In the genomic region with DNA sequence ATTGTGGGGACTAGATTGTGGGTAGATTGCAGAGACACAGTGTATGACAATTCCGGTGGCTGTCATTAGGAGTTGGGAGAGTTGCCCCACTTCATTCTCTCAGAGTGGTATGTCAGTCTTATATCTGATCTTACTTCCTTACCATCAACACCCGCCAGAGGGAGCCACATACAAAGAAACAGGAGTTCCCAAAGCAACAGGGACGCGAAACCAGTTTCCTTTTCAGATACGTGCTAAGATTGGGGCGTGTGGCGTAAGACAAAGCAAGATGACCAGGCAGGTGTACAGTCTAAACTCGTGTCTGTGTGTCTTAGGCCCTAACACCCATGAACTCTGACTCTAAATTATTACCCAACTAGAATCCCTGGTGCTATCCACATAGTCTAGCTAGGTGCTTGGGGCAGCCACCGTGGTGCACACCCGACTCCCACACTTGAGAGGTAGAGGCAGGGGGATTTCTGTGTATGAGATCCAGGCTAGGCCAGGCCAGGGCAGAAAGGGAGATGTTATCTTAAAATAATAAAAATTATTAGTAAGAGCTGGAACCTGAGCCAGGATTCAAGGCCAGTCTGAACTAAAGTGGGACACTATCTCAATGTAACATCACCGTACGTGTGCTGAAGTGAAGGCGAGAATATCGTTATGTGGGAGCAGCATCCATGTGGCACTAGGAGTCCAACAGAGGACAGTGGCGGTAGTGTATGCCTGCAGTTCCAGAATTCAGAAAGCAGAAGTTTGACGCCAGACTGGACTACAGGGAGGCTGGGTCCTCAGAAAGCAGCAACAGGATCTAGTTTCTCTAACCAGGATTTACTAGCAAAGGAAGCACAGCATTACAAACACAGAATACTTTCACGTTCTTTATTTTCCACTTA, we compare ENCODE assay signal across 8 mouse cellular contexts. TPM values are rescaled to one million over a fixed set of nuclear protein-coding genes. Genes with fewer than 3 reads are reported as not detected.
A peak's percentile ranks its signal among the peaks of the same experiment; 100 is the strongest.
DNase-seq lines count a peak whose midpoint lies in the region; ATAC-seq and TF ChIP-seq lines count a peak whose summit lies in the region.

No protein-coding gene starts in this region.

- H3K79me2 ChIP-seq in MEL (ENCODE audit: control insufficient read depth, insufficient read depth, low read length, poor library complexity): no peaks in the 10 kb centered on the region; the same call in 1 of the 2 replicates

- H3K27me3 ChIP-seq in MEL (ENCODE audit: control insufficient read depth in 1 of 2, insufficient read depth in 2 of 2, low read length in 2 of 2): no peaks in the 10 kb centered on the region
- H3K27me3 ChIP-seq in forebrain, embryonic 15.5 days: no peaks in the 10 kb centered on the region
- H3K27me3 ChIP-seq in neural tube, embryonic 15.5 days (replicated peaks): no peaks in the 10 kb centered on the region

- H3K9me3 ChIP-seq in MEL (replicated peaks; ENCODE audit: insufficient read depth, low read length): no peaks in the 10 kb centered on the region
- H3K9me3 ChIP-seq in forebrain, embryonic 15.5 days: no peaks in the 10 kb centered on the region
- no peaks in the 10 kb centered on the region for H3K9me3 ChIP-seq in neural tube, embryonic 15.5 days (replicated peaks)

- intact Hi-C loops in heart, postnatal 25 days (cut with DNase I): loop anchor here (1.0 to 5.0 kb wide), 5 partner anchors 41 to 386 kb away; a partner anchor contains a TSS

- TF ChIP-seq CTCF in MEL (IDR thresholded peaks at IDR 0.05 in 2 of 3, conservative IDR thresholded peaks at IDR 0.05 in 1 of 3; ENCODE audit: control insufficient read depth in 1 of 3, insufficient read depth in 1 of 3, low read depth in 2 of 3, low read length in 3 of 3, poor library complexity in 1 of 3, severe bottlenecking in 1 of 3): peak; percentile 60 to 86 (median 79)

- H3K27ac ChIP-seq in MEL (ENCODE audit: control insufficient read depth, low read depth, low read length): no peak overlapping the region
- peak overlapping the region; percentile 90 for H3K27ac ChIP-seq in forebrain, embryonic 15.5 days (replicated peaks)
- H3K27ac ChIP-seq in neural tube, embryonic 15.5 days (replicated peaks): peak overlapping the region; percentile 85

- peak; percentile 36; the same call in 1 of the 2 replicates for ATAC-seq in forebrain, embryonic 15.5 days (replicated peaks)
- ATAC-seq in neural tube, embryonic 15.5 days (ENCODE audit: low FRiP score): peak; percentile 23; the same call in 1 of the 2 replicates

- DNase-seq in MEL (ENCODE audit: low read depth, low spot score): peak; percentile 90
- DNase-seq in cerebellum, adult 18-20 months: peak; percentile 84 to 87
- peak; percentile 46 for DNase-seq in heart, postnatal 25 days (ENCODE audit: low spot score)
- DNase-seq in layer of hippocampus, adult 11-12 months (ENCODE audit: low spot score): peak; percentile 94
- peak; percentile 78 to 90 for DNase-seq in lung, adult 18-20 months
- DNase-seq in testis, postnatal 14 days (ENCODE audit: low spot score): peak; percentile 57

- H3K4me3 ChIP-seq in MEL (ENCODE audit: control insufficient read depth in 1 of 2, insufficient read depth in 1 of 2, low read depth in 2 of 2, low read length in 2 of 2): no peak overlapping the region
- no peak overlapping the region for H3K4me3 ChIP-seq in forebrain, embryonic 15.5 days
- no peak overlapping the region for H3K4me3 ChIP-seq in neural tube, embryonic 15.5 days (replicated peaks)

- no peak overlapping the region; the same call in 1 of the 2 replicates for H3K4me2 ChIP-seq in forebrain, embryonic 15.5 days (replicated peaks)
- H3K4me2 ChIP-seq in neural tube, embryonic 15.5 days: peak overlapping the region; percentile 19; the same call in 1 of the 2 replicates

- H3K36me3 ChIP-seq in MEL (ENCODE audit: control insufficient read depth in 1 of 2, insufficient read depth in 2 of 2, low read length in 2 of 2): peaks cover 0 to 5% of the 10 kb centered on the region in 2 experiments; a peak in 3 of 4 replicates
- H3K36me3 ChIP-seq in forebrain, embryonic 15.5 days: peaks cover 28% of the 10 kb centered on the region
- peaks cover 27% of the 10 kb centered on the region for H3K36me3 ChIP-seq in neural tube, embryonic 15.5 days

- TF ChIP-seq POLR2A in MEL (IDR thresholded peaks at IDR 0.05; ENCODE audit: control insufficient read depth in 1 of 2, insufficient read depth in 1 of 2, low read depth in 1 of 2, low read length in 2 of 2, poor library complexity in 1 of 2): no peak

- WGBS in forebrain, embryonic 15.5 days: 32% methylated on average over 17 of the region's 17 CpGs
- 42% methylated on average over 17 of the region's 17 CpGs for WGBS in neural tube, embryonic 15.5 days

- TF ChIP-seq RAD21 in MEL (IDR thresholded peaks at IDR 0.05; ENCODE audit: low read depth, low read length): peak; percentile 85

- H3K9ac ChIP-seq in MEL (ENCODE audit: control insufficient read depth, low read depth, low read length, poor library complexity, severe bottlenecking): no peak overlapping the region
- H3K9ac ChIP-seq in forebrain, embryonic 15.5 days (replicated peaks): peak overlapping the region; percentile 37
- 0 out of 2 replicates have a peak overlapping the region, but pooled peaks have one; percentile 6 for H3K9ac ChIP-seq in neural tube, embryonic 15.5 days (replicated peaks)

- TF ChIP-seq EP300 in MEL (IDR thresholded peaks at IDR 0.05; ENCODE audit: low read depth in 1 of 2, low read length in 2 of 2): no peak

- H3K4me1 ChIP-seq in MEL (ENCODE audit: control insufficient read depth in 1 of 2, insufficient read depth in 2 of 2, low read length in 2 of 2): peaks cover 2 to 3% of the 10 kb centered on the region in 2 experiments; a peak in 3 of 4 replicates
- H3K4me1 ChIP-seq in forebrain, embryonic 15.5 days: peaks cover 33% of the 10 kb centered on the region
- peaks cover 59% of the 10 kb centered on the region for H3K4me1 ChIP-seq in neural tube, embryonic 15.5 days

TF ChIP-seq in MEL, 35 proteins besides CTCF, POLR2A, EP300 and RAD21:
- peak; percentile 90 for TF ChIP-seq SIN3A (IDR thresholded peaks at IDR 0.05; ENCODE audit: low read length)
- TF ChIP-seq UBTF (IDR thresholded peaks at IDR 0.05; ENCODE audit: borderline replicate concordance, insufficient read depth, low read depth, low read length): no peak
- TF ChIP-seq MXI1 (IDR thresholded peaks at IDR 0.05; ENCODE audit: low read depth, low read length): peak; percentile 85
- peak; percentile 82 for TF ChIP-seq SMC3 (IDR thresholded peaks at IDR 0.05; ENCODE audit: low read depth, low read length)
- peak; percentile 56 for TF ChIP-seq GATA1 (IDR thresholded peaks at IDR 0.05; ENCODE audit: low read depth, low read length)
- TF ChIP-seq ELF1 (IDR thresholded peaks at IDR 0.05; ENCODE audit: low read depth, low read length): peak; percentile 63
- no peak for TF ChIP-seq HCFC1 (IDR thresholded peaks at IDR 0.05; ENCODE audit: low read depth, low read length)
- peak; percentile 75 for TF ChIP-seq ZC3H11A (IDR thresholded peaks at IDR 0.05; ENCODE audit: low read depth, low read length)
- TF ChIP-seq MAFK (IDR thresholded peaks at IDR 0.05; ENCODE audit: borderline replicate concordance, low read depth, low read length): no peak
- TF ChIP-seq KAT2A (conservative IDR thresholded peaks at IDR 0.05; ENCODE audit: low read depth, low read length): 0 out of 2 replicates have a peak, but pooled peaks have one; percentile 16
- 0 out of 2 replicates have a peak, but pooled peaks have one; percentile 11 for TF ChIP-seq ETS1 (IDR thresholded peaks at IDR 0.05; ENCODE audit: low read depth, low read length)
- peak; percentile 85 for TF ChIP-seq POLR2AphosphoS2 (IDR thresholded peaks at IDR 0.05; ENCODE audit: low read length)
- TF ChIP-seq ZKSCAN1 (IDR thresholded peaks at IDR 0.05; ENCODE audit: low read depth, low read length): 0 out of 2 replicates have a peak, but pooled peaks have one; percentile 45
- 0 out of 2 replicates have a peak, but pooled peaks have one; percentile 33 for TF ChIP-seq MYC (IDR thresholded peaks at IDR 0.05; ENCODE audit: low read depth, low read length)
- TF ChIP-seq MAZ (IDR thresholded peaks at IDR 0.05; ENCODE audit: low read depth, low read length): 0 out of 2 replicates have a peak, but pooled peaks have one; percentile 42
- TF ChIP-seq TAL1 (IDR thresholded peaks at IDR 0.05; ENCODE audit: low read length): no peak
- TF ChIP-seq MAX (IDR thresholded peaks at IDR 0.05; ENCODE audit: low read length): peak; percentile 38; the same call in 1 of the 2 replicates
- 0 out of 2 replicates have a peak, but pooled peaks have one; percentile 54 for TF ChIP-seq ZMIZ1 (IDR thresholded peaks at IDR 0.05; ENCODE audit: low read depth, low read length)
- TF ChIP-seq TCF12 (IDR thresholded peaks at IDR 0.05; ENCODE audit: low read depth, low read length): no peak
- peak; percentile 27; the same call in 1 of the 2 replicates for TF ChIP-seq USF1 (IDR thresholded peaks at IDR 0.05; ENCODE audit: low read depth, low read length)

RNA-seq across cellular contexts. Expression of a gene that starts 5.1 kb away (rescaled TPM):
- 12.2 and 14.7 TPM in 2 replicates for total RNA-seq in MEL (2012; rRNA removed)
- polyA plus RNA-seq in MEL (2012; ENCODE audit: insufficient read depth in 1 of 2, insufficient read length in 2 of 2, low read depth in 1 of 2, low replicate concordance in 2 of 2, missing spikeins in 1 of 2): 10 to 100 TPM; 55.2 to 81.0 TPM
- 19.4 and 19.6 TPM in 2 replicates for polyA plus RNA-seq in forebrain, embryonic 15.5 days (2015; fragmentation: Nextera tagmentation; extraction: Ambion mirVana)
- total RNA-seq in heart, postnatal 25 days (2021): 1 to 10 TPM; 5.3 to 5.7 TPM
- 13.9 and 15.4 TPM in 2 replicates for polyA plus RNA-seq in neural tube, embryonic 15.5 days (2015; fragmentation: Nextera tagmentation; extraction: Ambion mirVana)

RNA-seq across cellular contexts. Expression of a gene that starts 29.2 kb away (rescaled TPM):
- 15.9 and 18.0 TPM in 2 replicates for total RNA-seq in MEL (2012; rRNA removed)
- polyA plus RNA-seq in MEL (2012; ENCODE audit: insufficient read depth in 1 of 2, insufficient read length in 2 of 2, low read depth in 1 of 2, low replicate concordance in 2 of 2, missing spikeins in 1 of 2): 10 to 100 TPM; 19.6 to 66.5 TPM
- polyA plus RNA-seq in forebrain, embryonic 15.5 days (2015; fragmentation: Nextera tagmentation; extraction: Ambion mirVana): 14.7 and 17.5 TPM in 2 replicates
- total RNA-seq in heart, postnatal 25 days (2021): 10 to 100 TPM; 71.7 to 79.6 TPM
- polyA plus RNA-seq in neural tube, embryonic 15.5 days (2015; fragmentation: Nextera tagmentation; extraction: Ambion mirVana): 17.4 and 17.9 TPM in 2 replicates

RNA-seq across cellular contexts. Expression of a gene that starts 40.4 kb away (rescaled TPM):
- total RNA-seq in MEL (2012; rRNA removed): 56.5 and 63.2 TPM in 2 replicates
- polyA plus RNA-seq in MEL (2012; ENCODE audit: insufficient read depth in 1 of 2, insufficient read length in 2 of 2, low read depth in 1 of 2, low replicate concordance in 2 of 2, missing spikeins in 1 of 2): 100 to 1,000 TPM in 1 of 2 experiments, 10 to 100 TPM in 1; 77.6 to 141 TPM
- 175 and 187 TPM in 2 replicates for polyA plus RNA-seq in forebrain, embryonic 15.5 days (2015; fragmentation: Nextera tagmentation; extraction: Ambion mirVana)
- total RNA-seq in heart, postnatal 25 days (2021): 10 to 100 TPM; 38.0 to 46.9 TPM
- 105 and 106 TPM in 2 replicates for polyA plus RNA-seq in neural tube, embryonic 15.5 days (2015; fragmentation: Nextera tagmentation; extraction: Ambion mirVana)
